Mouse (Mus musculus): ENCODE results near the gene Npdc1. TPM values are rescaled to one million over a fixed set of nuclear protein-coding genes. Genes with fewer than 3 reads are reported as not detected.

Npdc1 gene
- polyA plus RNA-seq (2014; fragmentation: Illumina TruSeq; extraction: RNeasy Lipid Tissue Mini Kit (QIAGEN cat#74804); ENCODE audit: low read depth, low replicate concordance): 0.70 TPM

GRCm38 (mm10) chr2:25399051-25399450 is at the start of gene Npdc1:
TSS of gene Npdc1 (plus strand) at chr2:25399351.

GRCm38 (mm10) chr2:25356208-25357079 is 42.7 kb upstream of the Npdc1 start, which contains the start of gene Dpp7:
TSS of gene Dpp7 (minus strand) at chr2:25356359.

GRCm38 (mm10) chr2:25365091-25365761 is 33.9 kb upstream of the Npdc1 start, which contains the start of gene Uap1l1:
TSS of gene Uap1l1 (minus strand) at chr2:25365682.

GRCm38 (mm10) chr2:25371764-25372643 is 27.1 kb upstream of the Npdc1 start, which contains the start of gene Sapcd2:
TSS of gene Sapcd2 (plus strand) at chr2:25372321.

GRCm38 (mm10) chr2:25395721-25396596 is 3.2 kb upstream of the Npdc1 start, which contains the start of gene Entpd2:
TSS of gene Entpd2 (plus strand) at chr2:25395874.

GRCm38 (mm10) chr2:25422587-25423410 is 23.6 kb downstream of the Npdc1 start, which contains the start of gene Fut7:
TSS of gene Fut7 (plus strand) at chr2:25423267.

GRCm38 (mm10) chr2:25428442-25429236 is 29.5 kb downstream of the Npdc1 start, which contains the start of gene Abca2:
TSS of gene Abca2 (plus strand) at chr2:25428703.

GRCm38 (mm10) chr2:25456205-25456953 is 57.2 kb downstream of the Npdc1 start, which contains the start of gene Clic3:
TSS of gene Clic3 (plus strand) at chr2:25456838.

Other genes starting within 250 kb of the Npdc1 start
- gene Nrarp, start 218.6 kb upstream of the Npdc1 start, polyA plus RNA-seq (2014; fragmentation: Illumina TruSeq; extraction: RNeasy Lipid Tissue Mini Kit (QIAGEN cat#74804); ENCODE audit: low read depth, low replicate concordance): 1.2 TPM
- 0.17 TPM for gene Tor4a, start 202.5 kb upstream of the Npdc1 start, polyA plus RNA-seq (2014; fragmentation: Illumina TruSeq; extraction: RNeasy Lipid Tissue Mini Kit (QIAGEN cat#74804); ENCODE audit: low read depth, low replicate concordance)
- gene Nelfb, start 187.9 kb upstream of the Npdc1 start, polyA plus RNA-seq (2014; fragmentation: Illumina TruSeq; extraction: RNeasy Lipid Tissue Mini Kit (QIAGEN cat#74804); ENCODE audit: low read depth, low replicate concordance): 4.2 TPM
- 21.6 TPM for gene Stpg3, start 184.7 kb upstream of the Npdc1 start, polyA plus RNA-seq (2014; fragmentation: Illumina TruSeq; extraction: RNeasy Lipid Tissue Mini Kit (QIAGEN cat#74804); ENCODE audit: low read depth, low replicate concordance)
- gene Fam166a, start 180.6 kb upstream of the Npdc1 start, polyA plus RNA-seq (2014; fragmentation: Illumina TruSeq; extraction: RNeasy Lipid Tissue Mini Kit (QIAGEN cat#74804); ENCODE audit: low read depth, low replicate concordance): 145 TPM
- gene Tubb4b, start 174.6 kb upstream of the Npdc1 start, polyA plus RNA-seq (2014; fragmentation: Illumina TruSeq; extraction: RNeasy Lipid Tissue Mini Kit (QIAGEN cat#74804); ENCODE audit: low read depth, low replicate concordance): 327 TPM
- not detected for gene Slc34a3, start 165.0 kb upstream of the Npdc1 start, polyA plus RNA-seq (2014; fragmentation: Illumina TruSeq; extraction: RNeasy Lipid Tissue Mini Kit (QIAGEN cat#74804); ENCODE audit: low read depth, low replicate concordance)
- not detected for gene Rnf224, start 162.6 kb upstream of the Npdc1 start, polyA plus RNA-seq (2014; fragmentation: Illumina TruSeq; extraction: RNeasy Lipid Tissue Mini Kit (QIAGEN cat#74804); ENCODE audit: low read depth, low replicate concordance)
- gene Rnf208, start 157.1 kb upstream of the Npdc1 start, polyA plus RNA-seq (2014; fragmentation: Illumina TruSeq; extraction: RNeasy Lipid Tissue Mini Kit (QIAGEN cat#74804); ENCODE audit: low read depth, low replicate concordance): not detected
- not detected for gene Cysrt1, start 156.9 kb upstream of the Npdc1 start, polyA plus RNA-seq (2014; fragmentation: Illumina TruSeq; extraction: RNeasy Lipid Tissue Mini Kit (QIAGEN cat#74804); ENCODE audit: low read depth, low replicate concordance)
- 1.1 TPM for gene AL732309.1, start 152.5 kb upstream of the Npdc1 start, polyA plus RNA-seq (2014; fragmentation: Illumina TruSeq; extraction: RNeasy Lipid Tissue Mini Kit (QIAGEN cat#74804); ENCODE audit: low read depth, low replicate concordance)
- gene Tmem203, start 143.9 kb upstream of the Npdc1 start, polyA plus RNA-seq (2014; fragmentation: Illumina TruSeq; extraction: RNeasy Lipid Tissue Mini Kit (QIAGEN cat#74804); ENCODE audit: low read depth, low replicate concordance): 0.80 TPM
- 24.4 TPM for gene Tprn, start 136.7 kb upstream of the Npdc1 start, polyA plus RNA-seq (2014; fragmentation: Illumina TruSeq; extraction: RNeasy Lipid Tissue Mini Kit (QIAGEN cat#74804); ENCODE audit: low read depth, low replicate concordance)
- 4.1 TPM for gene Ssna1, start 126.9 kb upstream of the Npdc1 start, polyA plus RNA-seq (2014; fragmentation: Illumina TruSeq; extraction: RNeasy Lipid Tissue Mini Kit (QIAGEN cat#74804); ENCODE audit: low read depth, low replicate concordance)
- 3.3 TPM for gene Anapc2, start 126.9 kb upstream of the Npdc1 start, polyA plus RNA-seq (2014; fragmentation: Illumina TruSeq; extraction: RNeasy Lipid Tissue Mini Kit (QIAGEN cat#74804); ENCODE audit: low read depth, low replicate concordance)
- gene Tmem210, start 111.2 kb upstream of the Npdc1 start, polyA plus RNA-seq (2014; fragmentation: Illumina TruSeq; extraction: RNeasy Lipid Tissue Mini Kit (QIAGEN cat#74804); ENCODE audit: low read depth, low replicate concordance): not detected
- gene Lrrc26, start 109.4 kb upstream of the Npdc1 start, polyA plus RNA-seq (2014; fragmentation: Illumina TruSeq; extraction: RNeasy Lipid Tissue Mini Kit (QIAGEN cat#74804); ENCODE audit: low read depth, low replicate concordance): not detected
- gene Grin1, start 80.2 kb upstream of the Npdc1 start, polyA plus RNA-seq (2014; fragmentation: Illumina TruSeq; extraction: RNeasy Lipid Tissue Mini Kit (QIAGEN cat#74804); ENCODE audit: low read depth, low replicate concordance): not detected
- 21.6 TPM for gene Man1b1, start 67.0 kb upstream of the Npdc1 start, polyA plus RNA-seq (2014; fragmentation: Illumina TruSeq; extraction: RNeasy Lipid Tissue Mini Kit (QIAGEN cat#74804); ENCODE audit: low read depth, low replicate concordance)
- gene Dpp7, start 43.0 kb upstream of the Npdc1 start, polyA plus RNA-seq (2014; fragmentation: Illumina TruSeq; extraction: RNeasy Lipid Tissue Mini Kit (QIAGEN cat#74804); ENCODE audit: low read depth, low replicate concordance): 0.50 TPM
- 0.10 TPM for gene Uap1l1, start 33.7 kb upstream of the Npdc1 start, polyA plus RNA-seq (2014; fragmentation: Illumina TruSeq; extraction: RNeasy Lipid Tissue Mini Kit (QIAGEN cat#74804); ENCODE audit: low read depth, low replicate concordance)
- gene Sapcd2, start 27.0 kb upstream of the Npdc1 start, polyA plus RNA-seq (2014; fragmentation: Illumina TruSeq; extraction: RNeasy Lipid Tissue Mini Kit (QIAGEN cat#74804); ENCODE audit: low read depth, low replicate concordance): 0.06 TPM
- 0.10 TPM for gene Entpd2, start 3.5 kb upstream of the Npdc1 start, polyA plus RNA-seq (2014; fragmentation: Illumina TruSeq; extraction: RNeasy Lipid Tissue Mini Kit (QIAGEN cat#74804); ENCODE audit: low read depth, low replicate concordance)
- not detected for gene Fut7, start 23.9 kb downstream of the Npdc1 start, polyA plus RNA-seq (2014; fragmentation: Illumina TruSeq; extraction: RNeasy Lipid Tissue Mini Kit (QIAGEN cat#74804); ENCODE audit: low read depth, low replicate concordance)
- gene Abca2, start 29.4 kb downstream of the Npdc1 start, polyA plus RNA-seq (2014; fragmentation: Illumina TruSeq; extraction: RNeasy Lipid Tissue Mini Kit (QIAGEN cat#74804); ENCODE audit: low read depth, low replicate concordance): 0.34 TPM
- not detected for gene Clic3, start 57.5 kb downstream of the Npdc1 start, polyA plus RNA-seq (2014; fragmentation: Illumina TruSeq; extraction: RNeasy Lipid Tissue Mini Kit (QIAGEN cat#74804); ENCODE audit: low read depth, low replicate concordance)
- gene Paxx, start 61.7 kb downstream of the Npdc1 start, polyA plus RNA-seq (2014; fragmentation: Illumina TruSeq; extraction: RNeasy Lipid Tissue Mini Kit (QIAGEN cat#74804); ENCODE audit: low read depth, low replicate concordance): 2.9 TPM
- 27.8 TPM for gene Ptgds, start 70.7 kb downstream of the Npdc1 start, polyA plus RNA-seq (2014; fragmentation: Illumina TruSeq; extraction: RNeasy Lipid Tissue Mini Kit (QIAGEN cat#74804); ENCODE audit: low read depth, low replicate concordance)
- not detected for gene Lcn12, start 94.6 kb downstream of the Npdc1 start, polyA plus RNA-seq (2014; fragmentation: Illumina TruSeq; extraction: RNeasy Lipid Tissue Mini Kit (QIAGEN cat#74804); ENCODE audit: low read depth, low replicate concordance)
- 6.6 TPM for gene Fbxw5, start 101.4 kb downstream of the Npdc1 start, polyA plus RNA-seq (2014; fragmentation: Illumina TruSeq; extraction: RNeasy Lipid Tissue Mini Kit (QIAGEN cat#74804); ENCODE audit: low read depth, low replicate concordance)
- 7.9 TPM for gene C8g, start 102.4 kb downstream of the Npdc1 start, polyA plus RNA-seq (2014; fragmentation: Illumina TruSeq; extraction: RNeasy Lipid Tissue Mini Kit (QIAGEN cat#74804); ENCODE audit: low read depth, low replicate concordance)
- 1.1 TPM for gene Traf2, start 147.6 kb downstream of the Npdc1 start, polyA plus RNA-seq (2014; fragmentation: Illumina TruSeq; extraction: RNeasy Lipid Tissue Mini Kit (QIAGEN cat#74804); ENCODE audit: low read depth, low replicate concordance)
- gene Edf1, start 158.5 kb downstream of the Npdc1 start, polyA plus RNA-seq (2014; fragmentation: Illumina TruSeq; extraction: RNeasy Lipid Tissue Mini Kit (QIAGEN cat#74804); ENCODE audit: low read depth, low replicate concordance): 3.7 TPM
- gene Mamdc4, start 175.5 kb downstream of the Npdc1 start, polyA plus RNA-seq (2014; fragmentation: Illumina TruSeq; extraction: RNeasy Lipid Tissue Mini Kit (QIAGEN cat#74804); ENCODE audit: low read depth, low replicate concordance): 1.2 TPM
- gene Phpt1, start 175.9 kb downstream of the Npdc1 start, polyA plus RNA-seq (2014; fragmentation: Illumina TruSeq; extraction: RNeasy Lipid Tissue Mini Kit (QIAGEN cat#74804); ENCODE audit: low read depth, low replicate concordance): 3.4 TPM
- not detected for gene Ajm1, start 182.4 kb downstream of the Npdc1 start, polyA plus RNA-seq (2014; fragmentation: Illumina TruSeq; extraction: RNeasy Lipid Tissue Mini Kit (QIAGEN cat#74804); ENCODE audit: low read depth, low replicate concordance)
- gene Rabl6, start 209.2 kb downstream of the Npdc1 start, polyA plus RNA-seq (2014; fragmentation: Illumina TruSeq; extraction: RNeasy Lipid Tissue Mini Kit (QIAGEN cat#74804); ENCODE audit: low read depth, low replicate concordance): 25.0 TPM
- 88.5 TPM for gene Ccdc183, start 218.3 kb downstream of the Npdc1 start, polyA plus RNA-seq (2014; fragmentation: Illumina TruSeq; extraction: RNeasy Lipid Tissue Mini Kit (QIAGEN cat#74804); ENCODE audit: low read depth, low replicate concordance)
- gene Tmem141, start 222.7 kb downstream of the Npdc1 start, polyA plus RNA-seq (2014; fragmentation: Illumina TruSeq; extraction: RNeasy Lipid Tissue Mini Kit (QIAGEN cat#74804); ENCODE audit: low read depth, low replicate concordance): 2.3 TPM
- not detected for gene Fcna, start 228.7 kb downstream of the Npdc1 start, polyA plus RNA-seq (2014; fragmentation: Illumina TruSeq; extraction: RNeasy Lipid Tissue Mini Kit (QIAGEN cat#74804); ENCODE audit: low read depth, low replicate concordance)